Mouse (Mus musculus): ENCODE results near the gene Jdp2. TPM values are rescaled to one million over a fixed set of nuclear protein-coding genes. Genes with fewer than 3 reads are reported as not detected.

Jdp2 gene
- polyA plus RNA-seq (2012; rRNA removed), result 6.2 and 7.7 TPM in 2 replicates

- 3% methylated on average over 83 of the region's 90 CpGs for WGBS
- Histone ChIP-seq H3K36me3 (ENCODE audit: control insufficient read depth, insufficient read depth, low read length) (no peaks in the 10 kb centered on the region), H3K4me3 (ENCODE audit: insufficient read depth, low read depth, low read length) (peak within 1 kb of the TSS; percentile 63), H3K27ac (ENCODE audit: insufficient read depth, low read depth, low read length) (peak within 1 kb of the TSS; percentile 85), H3K27me3 (replicated peaks; ENCODE audit: control insufficient read depth, insufficient read depth, low read length) (no peaks in the 10 kb centered on the region), H3K4me1 (ENCODE audit: control insufficient read depth, insufficient read depth, low read length) (peaks cover 6% of the 10 kb centered on the region; the same call in 1 of the 2 replicates)
- peak; percentile 95 for DNase-seq
- TF ChIP-seq POLR2A (IDR thresholded peaks at IDR 0.05; ENCODE audit: low read depth, low read length) (peak; percentile 8), CTCF (conservative IDR thresholded peaks at IDR 0.05; ENCODE audit: insufficient read depth, insufficient read length, low read depth, low read length) (no peak)
Observed at GRCm38 (mm10) chr12:85598611-85599477, at the start of gene Jdp2. Gene Jdp2, plus strand, starts transcription at chr12:85599027.

DNA sequence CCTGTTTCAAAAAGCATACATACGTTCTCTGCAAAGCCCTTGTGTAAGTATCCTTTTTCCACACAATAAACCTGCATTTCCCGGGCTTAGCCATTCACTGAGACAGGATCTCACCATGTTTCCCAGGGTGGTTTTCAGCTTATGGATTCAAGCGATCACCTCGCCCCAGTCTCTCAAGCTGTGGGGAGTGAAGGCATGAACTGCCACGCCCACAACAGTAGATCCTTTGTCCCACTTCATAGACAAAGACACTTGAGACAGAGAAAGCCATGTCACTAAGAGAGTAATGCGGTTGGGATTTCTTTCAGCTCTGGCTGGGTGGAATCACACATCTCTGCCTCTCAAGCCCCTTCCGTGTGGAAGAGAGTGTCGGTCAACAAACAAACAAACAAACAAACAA lies 49.2 kb upstream of the Jdp2 start:
- WGBS, result 91% methylated on average over 8 of the region's 8 CpGs
- no peaks in the 10 kb centered on the region for H3K4me1 ChIP-seq (ENCODE audit: control insufficient read depth, insufficient read depth, low read length)
- no peaks in the 10 kb centered on the region for H3K36me3 ChIP-seq (ENCODE audit: control insufficient read depth, insufficient read depth, low read length)
- H3K27ac ChIP-seq (ENCODE audit: insufficient read depth, low read depth, low read length), result no peak overlapping the region
- H3K27me3 ChIP-seq (replicated peaks; ENCODE audit: control insufficient read depth, insufficient read depth, low read length), result no peaks in the 10 kb centered on the region
- no peak overlapping the region for H3K4me3 ChIP-seq (ENCODE audit: insufficient read depth, low read depth, low read length)
- TF ChIP-seq POLR2A (IDR thresholded peaks at IDR 0.05; ENCODE audit: low read depth, low read length), result no peak
- TF ChIP-seq CTCF (conservative IDR thresholded peaks at IDR 0.05; ENCODE audit: insufficient read depth, insufficient read length, low read depth, low read length), result no peak
- DNase-seq, result no peak

- TF ChIP-seq POLR2A (IDR thresholded peaks at IDR 0.05; ENCODE audit: low read depth, low read length), result no peak
- TF ChIP-seq CTCF (conservative IDR thresholded peaks at IDR 0.05; ENCODE audit: insufficient read depth, insufficient read length, low read depth, low read length), result no peak
- no peak for DNase-seq
- H3K36me3 ChIP-seq (ENCODE audit: control insufficient read depth, insufficient read depth, low read length), result no peaks in the 10 kb centered on the region
- H3K4me3 ChIP-seq (ENCODE audit: insufficient read depth, low read depth, low read length), result no peak overlapping the region
- no peaks in the 10 kb centered on the region for H3K27me3 ChIP-seq (replicated peaks; ENCODE audit: control insufficient read depth, insufficient read depth, low read length)
- H3K4me1 ChIP-seq (ENCODE audit: control insufficient read depth, insufficient read depth, low read length), result no peaks in the 10 kb centered on the region
- 90% methylated on average over 4 of the region's 4 CpGs for WGBS
- H3K27ac ChIP-seq (ENCODE audit: insufficient read depth, low read depth, low read length), result no peak overlapping the region
Observed at GRCm38 (mm10) chr12:85550435-85550834, 48.4 kb upstream of the Jdp2 start.

- no peaks in the 10 kb centered on the region for H3K36me3 ChIP-seq (ENCODE audit: control insufficient read depth, insufficient read depth, low read length)
- no peaks in the 10 kb centered on the region for H3K4me1 ChIP-seq (ENCODE audit: control insufficient read depth, insufficient read depth, low read length)
- no peak for TF ChIP-seq CTCF (conservative IDR thresholded peaks at IDR 0.05; ENCODE audit: insufficient read depth, insufficient read length, low read depth, low read length)
- TF ChIP-seq POLR2A (IDR thresholded peaks at IDR 0.05; ENCODE audit: low read depth, low read length), result no peak
- H3K27ac ChIP-seq (ENCODE audit: insufficient read depth, low read depth, low read length), result no peak overlapping the region
- 79% methylated on average over 10 of the region's 10 CpGs for WGBS
- no peak for DNase-seq
- no peak overlapping the region for H3K4me3 ChIP-seq (ENCODE audit: insufficient read depth, low read depth, low read length)
- H3K27me3 ChIP-seq (replicated peaks; ENCODE audit: control insufficient read depth, insufficient read depth, low read length), result no peaks in the 10 kb centered on the region
Observed at GRCm38 (mm10) chr12:85559299-85559698, 39.5 kb upstream of the Jdp2 start.

DNA sequence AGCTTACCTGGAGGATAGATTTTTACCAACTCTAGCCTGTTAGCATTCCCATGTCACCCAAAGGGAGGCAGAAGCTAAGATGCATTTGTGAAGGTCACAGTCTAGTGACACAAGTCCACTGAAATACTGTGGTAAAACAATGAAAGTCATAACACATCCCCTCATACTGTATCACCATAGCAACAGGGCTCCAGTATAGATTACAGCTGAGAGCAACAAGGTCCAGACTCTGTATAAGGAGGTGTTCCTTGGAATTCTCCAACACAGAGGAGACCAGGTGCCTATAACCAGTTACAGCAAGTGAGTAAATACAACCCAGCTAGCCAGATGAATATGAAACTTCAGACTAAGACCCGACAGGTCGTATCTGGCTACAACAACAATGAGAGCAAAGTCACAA lies 33.4 kb upstream of the Jdp2 start:
- H3K27me3 ChIP-seq (replicated peaks; ENCODE audit: control insufficient read depth, insufficient read depth, low read length), result no peaks in the 10 kb centered on the region
- no peak for DNase-seq
- TF ChIP-seq POLR2A (IDR thresholded peaks at IDR 0.05; ENCODE audit: low read depth, low read length), result no peak
- TF ChIP-seq CTCF (conservative IDR thresholded peaks at IDR 0.05; ENCODE audit: insufficient read depth, insufficient read length, low read depth, low read length), result no peak
- WGBS, result 76% methylated on average over 2 of the region's 2 CpGs
- no peak overlapping the region for H3K4me3 ChIP-seq (ENCODE audit: insufficient read depth, low read depth, low read length)
- no peaks in the 10 kb centered on the region for H3K4me1 ChIP-seq (ENCODE audit: control insufficient read depth, insufficient read depth, low read length)
- H3K27ac ChIP-seq (ENCODE audit: insufficient read depth, low read depth, low read length), result no peak overlapping the region
- no peaks in the 10 kb centered on the region for H3K36me3 ChIP-seq (ENCODE audit: control insufficient read depth, insufficient read depth, low read length)

GRCm38 (mm10) chr12:85568298-85568697 lies 30.5 kb upstream of the Jdp2 start:
- Histone ChIP-seq H3K27me3 (replicated peaks; ENCODE audit: control insufficient read depth, insufficient read depth, low read length) (no peaks in the 10 kb centered on the region), H3K27ac (ENCODE audit: insufficient read depth, low read depth, low read length) (no peak overlapping the region), H3K36me3 (ENCODE audit: control insufficient read depth, insufficient read depth, low read length) (no peaks in the 10 kb centered on the region), H3K4me3 (ENCODE audit: insufficient read depth, low read depth, low read length) (no peak overlapping the region), H3K4me1 (ENCODE audit: control insufficient read depth, insufficient read depth, low read length) (no peaks in the 10 kb centered on the region)
- TF ChIP-seq CTCF (conservative IDR thresholded peaks at IDR 0.05; ENCODE audit: insufficient read depth, insufficient read length, low read depth, low read length) (no peak), POLR2A (IDR thresholded peaks at IDR 0.05; ENCODE audit: low read depth, low read length) (no peak)
- DNase-seq, result no peak
- WGBS, result 94% methylated on average over 3 of the region's 3 CpGs

- Histone ChIP-seq H3K4me1 (ENCODE audit: control insufficient read depth, insufficient read depth, low read length) (no peaks in the 10 kb centered on the region), H3K27ac (ENCODE audit: insufficient read depth, low read depth, low read length) (no peak overlapping the region), H3K4me3 (ENCODE audit: insufficient read depth, low read depth, low read length) (no peak overlapping the region), H3K36me3 (ENCODE audit: control insufficient read depth, insufficient read depth, low read length) (no peaks in the 10 kb centered on the region), H3K27me3 (replicated peaks; ENCODE audit: control insufficient read depth, insufficient read depth, low read length) (no peaks in the 10 kb centered on the region)
- TF ChIP-seq CTCF (conservative IDR thresholded peaks at IDR 0.05; ENCODE audit: insufficient read depth, insufficient read length, low read depth, low read length), result no peak
- no peak for DNase-seq
- 38% methylated on average over 12 of the region's 12 CpGs for WGBS
Observed at GRCm38 (mm10) chr12:85569393-85570157, 29.3 kb upstream of the Jdp2 start.

Measured in kidney, adult 2 months (tissue).